ENCODE assay signal across 8 mouse cellular contexts in the genomic region with DNA sequence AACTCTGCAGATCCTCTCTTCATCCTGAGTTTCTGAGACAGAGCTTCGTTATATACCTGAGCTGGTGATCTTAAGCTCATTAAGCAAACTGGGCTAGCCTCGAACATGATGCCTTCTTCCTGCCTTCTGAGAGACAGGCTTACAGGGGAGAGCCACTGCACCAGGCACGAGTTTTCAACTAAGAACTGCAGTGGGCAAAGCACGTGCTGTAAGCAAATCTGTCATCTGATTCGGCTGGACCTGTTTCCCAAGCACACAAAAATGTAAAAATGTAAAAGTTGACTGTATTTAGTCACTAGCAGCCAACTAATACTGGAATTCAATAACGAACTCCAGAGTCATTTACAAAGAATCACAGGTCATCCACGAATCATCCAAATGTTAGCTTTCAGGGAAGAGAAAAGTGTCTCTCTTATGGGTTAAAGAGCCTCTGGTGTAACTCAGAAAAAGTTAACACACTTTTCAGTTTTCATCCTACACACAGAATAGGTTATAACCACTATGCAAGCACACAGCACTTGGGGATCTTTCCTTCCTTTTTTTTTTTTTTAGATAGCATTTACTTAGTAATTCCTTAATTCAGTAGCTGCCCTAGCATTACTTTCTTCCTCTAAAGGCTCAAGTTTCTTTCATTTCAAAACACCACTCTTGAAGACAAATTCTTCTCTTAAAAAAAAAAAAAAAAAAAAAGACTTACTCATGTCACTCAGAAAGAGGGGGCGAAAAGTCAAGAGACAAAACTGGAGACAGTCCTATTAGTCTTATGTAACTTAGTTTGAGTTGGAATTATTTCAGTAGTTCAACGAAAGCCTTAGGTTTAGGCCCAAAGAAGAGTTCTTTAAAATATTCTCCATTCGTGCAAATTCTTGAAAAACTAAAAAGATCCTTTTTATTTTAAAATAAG. TPM values are rescaled to one million over a fixed set of nuclear protein-coding genes. Genes with fewer than 3 reads are reported as not detected.
A peak's percentile ranks its signal among the peaks of the same experiment; 100 is the strongest.
DNase-seq lines count a peak whose midpoint lies in the region; ATAC-seq lines count a peak whose summit lies in the region.

No protein-coding gene starts in this region.

- H3K9ac ChIP-seq in forebrain, embryonic 12.5 days = no peak overlapping the region
- H3K9ac ChIP-seq in hindbrain, embryonic 16.5 days (ENCODE audit: low read depth, low read length) = no peak overlapping the region
- no peak overlapping the region for H3K9ac ChIP-seq in stomach, embryonic 15.5 days

- ATAC-seq in forebrain, embryonic 12.5 days (ENCODE audit: low FRiP score) = no peak
- ATAC-seq in megakaryocyte, adult 5-6 weeks (ENCODE audit: poor library complexity, severe bottlenecking) = no peak
- ATAC-seq in hindbrain, embryonic 16.5 days = no peak
- no peak for ATAC-seq in stomach, embryonic 15.5 days (ENCODE audit: insufficient read depth, low FRiP score, low read depth)

- no peaks in the 10 kb centered on the region for H3K27me3 ChIP-seq in forebrain, embryonic 10.5 days (ENCODE audit: poor library complexity, severe bottlenecking)
- no peaks in the 10 kb centered on the region for H3K27me3 ChIP-seq in forebrain, embryonic 12.5 days
- no peaks in the 10 kb centered on the region for H3K27me3 ChIP-seq in megakaryocyte, embryonic 14.5 days (replicated peaks)
- H3K27me3 ChIP-seq in hindbrain, embryonic 16.5 days (replicated peaks; ENCODE audit: control insufficient read depth, insufficient read depth, low read length) = no peaks in the 10 kb centered on the region
- no peaks in the 10 kb centered on the region for H3K27me3 ChIP-seq in stomach, embryonic 15.5 days (replicated peaks)

- H3K27ac ChIP-seq in forebrain, embryonic 10.5 days = no peak overlapping the region
- no peak overlapping the region for H3K27ac ChIP-seq in forebrain, embryonic 12.5 days
- no peak overlapping the region for H3K27ac ChIP-seq in hindbrain, embryonic 16.5 days (ENCODE audit: low read depth, low read length)
- no peak overlapping the region for H3K27ac ChIP-seq in stomach, embryonic 15.5 days

- no peak for DNase-seq in forebrain, embryonic 10.5 days (ENCODE audit: extremely low spot score, low spot score)
- no peak for DNase-seq in gastrocnemius, postnatal 36 days
- DNase-seq in ovary, postnatal 10 days (ENCODE audit: low spot score) = no peak

- H3K4me1 ChIP-seq in forebrain, embryonic 10.5 days = peaks cover 43% of the 10 kb centered on the region
- H3K4me1 ChIP-seq in forebrain, embryonic 12.5 days = peaks cover 34% of the 10 kb centered on the region
- peaks cover 60% of the 10 kb centered on the region for H3K4me1 ChIP-seq in megakaryocyte, embryonic 14.5 days
- peaks cover 29% of the 10 kb centered on the region for H3K4me1 ChIP-seq in hindbrain, embryonic 16.5 days (ENCODE audit: control insufficient read depth, insufficient read depth, low read depth, low read length)
- H3K4me1 ChIP-seq in stomach, embryonic 15.5 days = peaks cover 16% of the 10 kb centered on the region

- 84% methylated on average over 10 of the region's 10 CpGs for WGBS in forebrain, embryonic 10.5 days
- 80% methylated on average over 10 of the region's 10 CpGs for WGBS in forebrain, embryonic 12.5 days
- WGBS in hindbrain, embryonic 16.5 days = 81% methylated on average over 10 of the region's 10 CpGs
- 59% methylated on average over 10 of the region's 10 CpGs for WGBS in stomach, embryonic 15.5 days

- peak overlapping the region; percentile 98; the same call in 1 of the 2 replicates for H3K4me3 ChIP-seq in forebrain, embryonic 10.5 days
- H3K4me3 ChIP-seq in forebrain, embryonic 12.5 days (replicated peaks) = no peak overlapping the region
- H3K4me3 ChIP-seq in megakaryocyte, embryonic 14.5 days (replicated peaks) = peak overlapping the region; percentile 88
- H3K4me3 ChIP-seq in hindbrain, embryonic 16.5 days (ENCODE audit: low read length) = no peak overlapping the region
- H3K4me3 ChIP-seq in stomach, embryonic 15.5 days (replicated peaks) = no peak overlapping the region; the same call in 1 of the 2 replicates

- H3K36me3 ChIP-seq in forebrain, embryonic 10.5 days (replicated peaks) = peaks cover 37% of the 10 kb centered on the region
- H3K36me3 ChIP-seq in forebrain, embryonic 12.5 days (replicated peaks) = peaks cover 10% of the 10 kb centered on the region; the same call in 1 of the 2 replicates
- H3K36me3 ChIP-seq in megakaryocyte, embryonic 14.5 days (replicated peaks; ENCODE audit: low read length) = peaks cover 49% of the 10 kb centered on the region
- H3K36me3 ChIP-seq in hindbrain, embryonic 16.5 days (ENCODE audit: control insufficient read depth, insufficient read depth, low read length) = no peaks in the 10 kb centered on the region
- no peaks in the 10 kb centered on the region for H3K36me3 ChIP-seq in stomach, embryonic 15.5 days

- intact Hi-C loops in gastrocnemius, postnatal 36 days (cut with DNase I) = loop anchor here (5.0 kb wide), 2 partner anchors 39 to 106 kb away; a partner anchor contains a TSS

- no peak overlapping the region for H3K4me2 ChIP-seq in forebrain, embryonic 12.5 days
- H3K4me2 ChIP-seq in hindbrain, embryonic 16.5 days (ENCODE audit: low read length) = peak overlapping the region; percentile 37
- H3K4me2 ChIP-seq in stomach, embryonic 15.5 days = peak overlapping the region; percentile 29

- H3K9me3 ChIP-seq in forebrain, embryonic 10.5 days = no peaks in the 10 kb centered on the region
- no peaks in the 10 kb centered on the region for H3K9me3 ChIP-seq in forebrain, embryonic 12.5 days
- no peaks in the 10 kb centered on the region for H3K9me3 ChIP-seq in megakaryocyte, embryonic 14.5 days
- H3K9me3 ChIP-seq in hindbrain, embryonic 16.5 days (ENCODE audit: control insufficient read depth, low read length) = no peaks in the 10 kb centered on the region
- H3K9me3 ChIP-seq in stomach, embryonic 15.5 days = no peaks in the 10 kb centered on the region

RNA-seq across cellular contexts. Expression of a gene that starts 3.1 kb away (rescaled TPM):
- 14.0 and 15.0 TPM in 2 replicates for polyA plus RNA-seq in forebrain, embryonic 10.5 days (2016; fragmentation: Nextera tagmentation; extraction: Ambion mirVana)
- polyA plus RNA-seq in forebrain, embryonic 12.5 days (2016; fragmentation: Nextera tagmentation; extraction: Ambion mirVana) = 21.1 and 21.6 TPM in 2 replicates
- polyA plus RNA-seq in megakaryocyte, embryonic 14.5 days (2012; ENCODE audit: insufficient read depth, low replicate concordance) = 9.8 and 28.2 TPM in 2 replicates
- total RNA-seq in megakaryocyte, adult 5-6 weeks (2015) = 66.9 and 76.8 TPM in 2 replicates
- 68.6 and 71.2 TPM in 2 replicates for total RNA-seq in megakaryocyte, adult 5-6 weeks (2017)
- 11.4 TPM in 2 replicates for polyA plus RNA-seq in hindbrain, embryonic 16.5 days (2015; fragmentation: Nextera tagmentation; extraction: Ambion mirVana)
- 48.3 and 49.9 TPM in 2 replicates for polyA plus RNA-seq in stomach, embryonic 15.5 days (2015; fragmentation: Nextera tagmentation; extraction: Ambion mirVana)
- total RNA-seq in gastrocnemius, postnatal 36 days (2021) = 10 to 100 TPM; 73.2 to 87.8 TPM

RNA-seq across cellular contexts. Expression of a gene that starts 42.0 kb away (rescaled TPM):
- 30.5 and 31.2 TPM in 2 replicates for polyA plus RNA-seq in forebrain, embryonic 10.5 days (2016; fragmentation: Nextera tagmentation; extraction: Ambion mirVana)
- polyA plus RNA-seq in forebrain, embryonic 12.5 days (2016; fragmentation: Nextera tagmentation; extraction: Ambion mirVana) = 29.1 and 31.9 TPM in 2 replicates
- 0.89 and 1.7 TPM in 2 replicates for polyA plus RNA-seq in megakaryocyte, embryonic 14.5 days (2012; ENCODE audit: insufficient read depth, low replicate concordance)
- total RNA-seq in megakaryocyte, adult 5-6 weeks (2015) = 28.0 and 34.6 TPM in 2 replicates
- total RNA-seq in megakaryocyte, adult 5-6 weeks (2017) = 30.3 and 30.5 TPM in 2 replicates
- polyA plus RNA-seq in hindbrain, embryonic 16.5 days (2015; fragmentation: Nextera tagmentation; extraction: Ambion mirVana) = 14.9 and 16.7 TPM in 2 replicates
- polyA plus RNA-seq in stomach, embryonic 15.5 days (2015; fragmentation: Nextera tagmentation; extraction: Ambion mirVana) = 34.4 and 36.0 TPM in 2 replicates
- 1 to 10 TPM; 7.3 to 7.4 TPM for total RNA-seq in gastrocnemius, postnatal 36 days (2021)

Comparison
In these comparisons a context has a peak if more than half of its experiments do, and no peak if none do; other contexts are left out.
1. H3K4me3 ChIP-seq: peak in forebrain, embryonic 10.5 days (single experiment) and megakaryocyte, embryonic 14.5 days (single experiment); none in forebrain, embryonic 12.5 days (single experiment), hindbrain, embryonic 16.5 days (single experiment) and stomach, embryonic 15.5 days (single experiment).